Mouse (Mus musculus): Measurements from ENCODE around the gene Amz2. TPM values are rescaled to one million over a fixed set of nuclear protein-coding genes. Genes with fewer than 3 reads are reported as not detected.

Amz2 gene
- 32.5 and 33.9 TPM in 2 replicates for polyA plus RNA-seq (2016; fragmentation: Nextera tagmentation; extraction: Ambion mirVana)

- peaks cover 13% of the 10 kb centered on the region for H3K4me1 ChIP-seq (replicated peaks)
- H3K27ac ChIP-seq (ENCODE audit: poor library complexity, severe bottlenecking): peak within 1 kb of the TSS; percentile 88
- H3K4me3 ChIP-seq: peak within 1 kb of the TSS; percentile 68
- ATAC-seq (ENCODE audit: insufficient number of reproducible peaks, low FRiP score): peak; percentile 98
- H3K27me3 ChIP-seq (replicated peaks): no peaks in the 10 kb centered on the region
- peaks cover 4% of the 10 kb centered on the region; the same call in 1 of the 2 replicates for H3K9me3 ChIP-seq (replicated peaks)
- H3K4me2 ChIP-seq: peak within 1 kb of the TSS; percentile 72
- WGBS: under 1% methylated on average over 65 of the region's 65 CpGs
- H3K9ac ChIP-seq: peak within 1 kb of the TSS; percentile 74
- H3K36me3 ChIP-seq: peaks cover 23% of the 10 kb centered on the region
Observed at GRCm38 (mm10) chr11:109425392-109426271, at the start of gene Amz2. TSS of gene Amz2 (plus strand) at chr11:109425946.

DNA sequence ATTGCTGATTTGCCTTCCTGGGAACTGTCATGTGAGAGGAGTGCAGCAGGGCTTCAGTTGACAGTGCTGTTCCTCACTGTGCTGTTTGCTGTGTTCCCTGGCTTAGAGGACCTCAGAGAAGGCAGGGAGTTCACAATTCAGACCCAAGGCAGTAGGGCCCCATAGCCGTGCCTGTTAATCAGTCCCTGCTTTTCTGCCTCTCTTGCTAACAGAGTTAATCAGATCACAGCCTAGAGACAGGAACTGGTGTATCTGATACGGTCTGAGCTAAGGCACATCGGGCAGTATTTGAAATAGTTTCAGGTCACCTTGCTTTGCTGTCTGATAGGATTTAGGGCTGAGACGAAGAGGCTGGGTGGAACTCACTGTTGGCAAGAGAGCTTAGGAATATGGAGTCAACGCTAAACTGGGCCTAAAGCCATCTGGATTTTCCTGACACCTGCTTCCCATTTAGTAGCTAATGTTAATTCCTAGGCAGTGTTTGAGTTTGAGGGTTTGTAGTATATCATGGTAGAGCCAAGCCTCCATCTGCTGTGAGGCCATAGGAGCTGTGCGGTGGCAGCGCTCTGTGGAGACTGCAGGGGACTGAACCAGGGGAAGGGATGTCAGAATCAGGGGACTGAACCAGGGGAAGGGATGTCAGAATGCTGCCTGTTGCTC, 49.1 kb upstream of the Amz2 start:
- Histone ChIP-seq H3K4me1 (replicated peaks) (peaks cover 49% of the 10 kb centered on the region), H3K9me3 (replicated peaks) (no peaks in the 10 kb centered on the region), H3K4me3 (no peak overlapping the region), H3K36me3 (peaks cover 11% of the 10 kb centered on the region), H3K27ac (ENCODE audit: poor library complexity, severe bottlenecking) (peak overlapping the region; percentile 24), H3K27me3 (replicated peaks) (no peaks in the 10 kb centered on the region), H3K9ac (no peak overlapping the region), H3K4me2 (peak overlapping the region; percentile 2; the same call in 1 of the 2 replicates)
- ATAC-seq (ENCODE audit: insufficient number of reproducible peaks, low FRiP score): no peak; the same call in 1 of the 2 replicates
- 43% methylated on average over 7 of the region's 7 CpGs for WGBS

GRCm38 (mm10) chr11:109377477-109377876, 48.3 kb upstream of the Amz2 start:
- H3K4me1 ChIP-seq (replicated peaks): peaks cover 49% of the 10 kb centered on the region
- 53% methylated on average over 10 of the region's 10 CpGs for WGBS
- no peak overlapping the region for H3K4me3 ChIP-seq
- ATAC-seq (ENCODE audit: insufficient number of reproducible peaks, low FRiP score): no peak
- H3K4me2 ChIP-seq: peak overlapping the region; percentile 2; the same call in 1 of the 2 replicates
- H3K9ac ChIP-seq: no peak overlapping the region; the same call in 1 of the 2 replicates
- H3K27me3 ChIP-seq (replicated peaks): no peaks in the 10 kb centered on the region
- H3K27ac ChIP-seq (ENCODE audit: poor library complexity, severe bottlenecking): no peak overlapping the region
- H3K9me3 ChIP-seq (replicated peaks): no peaks in the 10 kb centered on the region
- peaks cover 11% of the 10 kb centered on the region for H3K36me3 ChIP-seq

DNA sequence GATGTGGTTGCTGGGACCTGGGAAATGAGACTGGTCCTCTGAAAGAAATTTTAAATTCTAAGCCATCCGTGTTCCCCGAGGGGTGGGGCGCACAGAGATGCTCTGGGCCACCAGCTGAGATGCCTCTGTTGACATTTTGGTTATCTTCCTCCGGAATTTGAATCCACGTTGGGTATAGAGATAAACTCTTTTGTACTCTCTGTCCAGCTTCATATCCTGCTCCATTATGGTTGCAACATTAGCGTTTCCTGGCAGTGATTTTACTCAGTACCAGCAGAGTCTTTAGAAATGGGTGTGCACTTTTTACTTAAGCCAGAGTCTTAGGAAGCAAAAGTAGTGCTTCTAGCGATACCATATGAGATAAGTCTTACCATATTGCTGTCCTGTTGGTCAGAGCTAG, 47.7 kb upstream of the Amz2 start:
- Histone ChIP-seq H3K4me3 (no peak overlapping the region), H3K27ac (ENCODE audit: poor library complexity, severe bottlenecking) (no peak overlapping the region)
- no peak for ATAC-seq (ENCODE audit: insufficient number of reproducible peaks, low FRiP score)

DNA sequence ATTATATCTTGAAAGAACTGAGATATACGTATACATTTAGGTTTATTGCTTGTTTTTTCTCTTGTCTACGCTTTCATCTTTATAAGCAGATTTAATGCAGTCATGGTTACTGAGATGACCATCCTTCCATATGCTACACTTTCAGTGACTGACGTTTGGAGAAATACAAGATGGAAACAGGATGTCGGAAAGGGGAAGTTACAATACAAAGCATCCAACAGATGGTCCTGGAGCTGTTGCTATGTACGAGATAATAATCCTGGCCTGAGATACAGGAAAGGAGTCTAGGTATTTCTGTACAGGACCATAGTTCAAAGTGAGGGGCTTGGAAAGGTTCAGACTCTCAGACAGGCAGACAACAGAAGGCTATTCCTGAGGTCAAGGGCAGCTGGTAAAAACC, 45.1 kb upstream of the Amz2 start:
- H3K4me3 ChIP-seq: no peak overlapping the region
- no peak overlapping the region for H3K4me2 ChIP-seq
- H3K36me3 ChIP-seq: no peaks in the 10 kb centered on the region; the same call in 1 of the 2 replicates
- H3K9ac ChIP-seq: no peak overlapping the region
- H3K27me3 ChIP-seq (replicated peaks): no peaks in the 10 kb centered on the region
- H3K27ac ChIP-seq (ENCODE audit: poor library complexity, severe bottlenecking): no peak overlapping the region
- WGBS: 70% methylated on average over 5 of the region's 5 CpGs
- ATAC-seq (ENCODE audit: insufficient number of reproducible peaks, low FRiP score): no peak
- no peaks in the 10 kb centered on the region for H3K9me3 ChIP-seq (replicated peaks)
- peaks cover 45% of the 10 kb centered on the region for H3K4me1 ChIP-seq (replicated peaks)

More for the DNA sequence above, 47.7 kb upstream of the Amz2 start:
- peaks cover 11% of the 10 kb centered on the region for H3K36me3 ChIP-seq
- H3K4me2 ChIP-seq: no peak overlapping the region
- H3K4me1 ChIP-seq (replicated peaks): peaks cover 49% of the 10 kb centered on the region
- WGBS: 56% methylated on average over 7 of the region's 7 CpGs
- H3K9me3 ChIP-seq (replicated peaks): no peaks in the 10 kb centered on the region
- H3K9ac ChIP-seq: no peak overlapping the region; the same call in 1 of the 2 replicates
- no peaks in the 10 kb centered on the region for H3K27me3 ChIP-seq (replicated peaks)

DNA sequence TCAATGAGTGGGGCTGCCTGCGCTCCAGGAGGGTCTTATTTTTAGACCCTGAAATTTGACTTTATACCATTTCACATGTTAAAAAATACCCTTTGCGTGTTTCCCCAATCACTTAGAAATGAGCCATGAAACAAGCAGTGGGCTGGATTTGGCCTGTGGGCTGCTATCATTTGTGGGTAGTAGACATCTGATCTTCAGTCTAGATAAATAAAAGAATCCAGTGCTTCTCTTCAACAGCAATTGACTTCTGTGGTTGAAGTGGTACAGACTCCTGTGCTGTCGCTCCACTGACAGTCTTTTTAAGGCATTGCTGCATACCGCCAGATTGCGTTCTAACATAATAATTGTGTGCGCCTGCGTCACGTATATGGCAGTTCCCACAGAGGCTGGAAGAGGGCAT, 40.5 kb upstream of the Amz2 start:
- no peak overlapping the region for H3K27ac ChIP-seq (ENCODE audit: poor library complexity, severe bottlenecking)
- no peak overlapping the region for H3K4me3 ChIP-seq
- no peak overlapping the region for H3K9ac ChIP-seq
- no peaks in the 10 kb centered on the region; the same call in 1 of the 2 replicates for H3K36me3 ChIP-seq
- WGBS: 86% methylated on average over 8 of the region's 8 CpGs
- H3K4me1 ChIP-seq (replicated peaks): peaks cover 38% of the 10 kb centered on the region
- H3K27me3 ChIP-seq (replicated peaks): no peaks in the 10 kb centered on the region
- no peak overlapping the region for H3K4me2 ChIP-seq
- no peaks in the 10 kb centered on the region for H3K9me3 ChIP-seq (replicated peaks)
- ATAC-seq (ENCODE audit: insufficient number of reproducible peaks, low FRiP score): no peak

GRCm38 (mm10) chr11:109389046-109389445, 36.7 kb upstream of the Amz2 start:
- Histone ChIP-seq H3K36me3 (peaks cover 14% of the 10 kb centered on the region; the same call in 1 of the 2 replicates), H3K4me3 (no peak overlapping the region), H3K4me2 (no peak overlapping the region), H3K9me3 (replicated peaks) (no peaks in the 10 kb centered on the region), H3K27me3 (replicated peaks) (no peaks in the 10 kb centered on the region), H3K9ac (no peak overlapping the region), H3K27ac (ENCODE audit: poor library complexity, severe bottlenecking) (no peak overlapping the region), H3K4me1 (replicated peaks) (peaks cover 47% of the 10 kb centered on the region)
- WGBS: 90% methylated on average over 5 of the region's 5 CpGs
- no peak for ATAC-seq (ENCODE audit: insufficient number of reproducible peaks, low FRiP score)

DNA sequence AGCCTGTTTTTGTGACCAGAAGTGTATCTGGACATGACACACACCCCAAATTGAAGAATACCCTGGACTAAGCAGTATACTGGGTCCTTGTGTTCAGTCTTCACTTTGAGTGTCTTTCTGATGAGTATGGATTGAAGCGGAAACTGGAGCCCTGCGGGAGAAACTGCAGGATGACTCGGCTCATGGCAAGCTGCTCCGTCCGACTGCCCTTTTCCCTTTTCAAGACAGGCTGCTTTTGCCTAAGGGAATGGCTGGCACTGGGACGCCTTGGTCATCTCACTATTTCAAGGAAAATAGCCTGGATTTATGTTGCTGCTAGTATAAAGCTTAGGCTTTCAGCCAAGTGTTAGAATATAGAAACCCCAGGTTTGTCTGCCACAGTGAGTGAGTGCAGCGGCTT, 34.5 kb upstream of the Amz2 start:
- H3K36me3 ChIP-seq: peaks cover 28% of the 10 kb centered on the region
- H3K27me3 ChIP-seq (replicated peaks): no peaks in the 10 kb centered on the region
- ATAC-seq (ENCODE audit: insufficient number of reproducible peaks, low FRiP score): no peak
- H3K9me3 ChIP-seq (replicated peaks): no peaks in the 10 kb centered on the region
- WGBS: 86% methylated on average over 7 of the region's 7 CpGs
- H3K9ac ChIP-seq: no peak overlapping the region
- H3K27ac ChIP-seq (ENCODE audit: poor library complexity, severe bottlenecking): no peak overlapping the region
- H3K4me1 ChIP-seq (replicated peaks): peaks cover 43% of the 10 kb centered on the region
- H3K4me2 ChIP-seq: no peak overlapping the region
- H3K4me3 ChIP-seq: no peak overlapping the region

- Histone ChIP-seq H3K27me3 (replicated peaks) (no peaks in the 10 kb centered on the region), H3K4me1 (replicated peaks) (peaks cover 41% of the 10 kb centered on the region), H3K27ac (ENCODE audit: poor library complexity, severe bottlenecking) (no peak overlapping the region), H3K4me2 (no peak overlapping the region), H3K9me3 (replicated peaks) (no peaks in the 10 kb centered on the region), H3K36me3 (peaks cover 33% of the 10 kb centered on the region), H3K4me3 (no peak overlapping the region), H3K9ac (no peak overlapping the region)
- ATAC-seq (ENCODE audit: insufficient number of reproducible peaks, low FRiP score): no peak
- WGBS: 78% methylated on average over 7 of the region's 7 CpGs
Observed at GRCm38 (mm10) chr11:109391760-109392159, 34.0 kb upstream of the Amz2 start.

DNA sequence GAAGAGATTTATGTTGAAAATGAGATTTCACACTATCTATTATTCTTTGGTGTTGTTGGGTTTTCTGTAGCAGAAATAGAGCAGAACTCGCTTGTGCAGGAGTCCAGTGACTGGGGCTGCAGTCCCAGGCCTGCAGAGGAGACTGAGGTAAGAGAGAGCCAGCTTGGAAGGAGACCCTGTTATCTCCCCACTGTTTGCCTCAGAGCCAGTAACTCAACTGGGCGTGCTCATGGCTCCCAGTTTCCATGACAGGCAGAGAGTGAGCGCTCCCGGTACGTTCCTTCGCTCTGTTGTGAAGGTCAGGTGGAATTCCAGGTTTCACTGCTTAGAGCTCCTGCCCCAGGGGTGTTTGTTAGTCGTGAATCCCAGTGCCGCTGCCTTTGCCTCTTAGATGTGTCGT, 33.1 kb upstream of the Amz2 start:
- Histone ChIP-seq H3K4me2 (no peak overlapping the region), H3K9me3 (replicated peaks) (no peaks in the 10 kb centered on the region), H3K27ac (ENCODE audit: poor library complexity, severe bottlenecking) (no peak overlapping the region), H3K27me3 (replicated peaks) (no peaks in the 10 kb centered on the region), H3K4me3 (no peak overlapping the region), H3K9ac (no peak overlapping the region), H3K4me1 (replicated peaks) (peaks cover 33% of the 10 kb centered on the region), H3K36me3 (peaks cover 42% of the 10 kb centered on the region)
- ATAC-seq (ENCODE audit: insufficient number of reproducible peaks, low FRiP score): no peak
- 77% methylated on average over 9 of the region's 9 CpGs for WGBS

DNA sequence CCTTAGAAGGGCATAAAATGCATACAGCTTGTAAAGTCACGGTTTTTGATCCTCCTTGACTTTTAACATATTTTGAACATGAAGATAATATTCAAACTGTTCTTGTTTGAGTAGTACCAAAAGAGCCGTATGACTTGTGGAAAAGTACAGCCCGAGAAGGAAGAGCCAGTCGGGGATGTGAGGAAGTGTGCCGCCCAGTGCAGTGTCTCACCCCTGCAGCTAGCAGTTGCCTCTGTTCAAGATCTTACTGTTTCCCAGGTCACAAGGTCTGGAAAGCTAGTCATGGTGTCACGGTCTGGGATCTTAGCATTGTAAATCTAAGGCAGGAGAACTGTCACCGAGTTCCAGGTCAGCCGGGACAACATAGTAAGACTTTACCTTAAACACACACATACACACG, 31.0 kb upstream of the Amz2 start:
- H3K36me3 ChIP-seq: peaks cover 57% of the 10 kb centered on the region
- ATAC-seq (ENCODE audit: insufficient number of reproducible peaks, low FRiP score): no peak
- no peak overlapping the region for H3K4me3 ChIP-seq
- no peaks in the 10 kb centered on the region for H3K27me3 ChIP-seq (replicated peaks)
- WGBS: 78% methylated on average over 9 of the region's 9 CpGs
- H3K27ac ChIP-seq (ENCODE audit: poor library complexity, severe bottlenecking): no peak overlapping the region
- H3K4me1 ChIP-seq (replicated peaks): peaks cover 22% of the 10 kb centered on the region
- no peaks in the 10 kb centered on the region for H3K9me3 ChIP-seq (replicated peaks)
- no peak overlapping the region for H3K9ac ChIP-seq
- no peak overlapping the region for H3K4me2 ChIP-seq
